Mouse (Mus musculus) B cell, adult 2 months (primary cell): ENCODE data around the gene Ccl26.

Source experiments
- DNase-seq, 2 experiments: peaks; one replicate each; pipeline ENCODE4 v3.0.0; 2022

The Ccl26 gene

DNA sequence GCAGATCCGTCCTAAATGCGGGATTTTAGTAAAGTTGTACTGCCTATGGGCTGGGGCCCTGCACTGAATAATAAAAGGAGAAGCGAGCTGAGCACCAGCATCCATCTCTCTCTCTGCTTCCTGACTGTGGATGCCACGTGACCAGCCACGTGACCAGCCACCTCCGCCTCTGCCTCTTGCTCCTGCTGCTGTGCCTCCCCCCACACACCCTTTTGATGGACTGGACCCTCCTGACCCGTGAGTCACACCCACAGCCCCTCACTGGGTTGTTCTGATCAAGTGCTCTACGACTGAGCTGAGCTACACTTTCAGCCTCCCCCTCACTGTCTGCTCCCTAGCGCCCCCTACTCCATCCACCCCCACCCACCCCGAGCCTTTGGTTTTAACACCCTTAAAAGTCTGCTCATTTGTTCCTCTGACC lies 25.6 kb downstream of the Ccl26 start:
- peak; percentile 73 to 76 for DNase-seq

DNA sequence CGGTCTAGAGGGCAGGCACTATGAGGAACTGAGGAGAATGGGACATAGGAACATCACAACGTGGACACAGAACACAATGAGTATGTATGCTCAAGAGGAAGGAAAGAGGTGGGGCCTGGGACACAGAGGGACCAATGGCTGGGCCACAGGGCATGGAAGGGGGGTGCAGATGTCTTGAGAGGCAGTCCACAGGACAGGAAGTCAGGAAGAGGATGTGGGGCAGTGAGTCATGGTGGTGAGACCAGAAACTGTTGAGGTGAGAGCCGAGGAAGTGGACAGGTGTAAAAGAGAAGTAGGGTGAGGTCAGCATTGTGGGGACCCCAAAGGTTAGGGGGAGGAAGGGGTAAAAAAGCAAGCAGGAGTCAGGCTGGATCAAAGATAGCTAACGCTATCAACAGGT lies 26.0 kb downstream of the Ccl26 start:
- DNase-seq, result peak; percentile 80 to 87

DNA sequence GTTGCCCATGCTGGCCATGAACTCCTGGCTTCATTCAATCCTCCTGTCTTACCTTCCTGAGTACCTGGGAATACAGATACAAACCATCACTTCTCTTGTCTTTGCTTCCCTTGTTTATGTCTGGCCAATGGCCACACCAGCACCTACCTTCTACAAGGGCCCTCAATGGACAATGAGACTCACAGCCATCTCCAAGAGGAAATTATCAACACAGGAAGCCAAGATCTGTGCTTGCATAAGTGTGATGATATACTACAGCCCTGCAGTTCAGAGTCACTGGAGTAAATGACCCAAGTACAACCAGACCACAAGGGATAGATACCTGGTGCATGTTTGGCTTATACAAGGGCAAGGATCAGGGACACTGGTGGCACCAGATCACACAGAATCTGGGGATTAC lies 27.5 kb downstream of the Ccl26 start:
- no peak for DNase-seq

DNA sequence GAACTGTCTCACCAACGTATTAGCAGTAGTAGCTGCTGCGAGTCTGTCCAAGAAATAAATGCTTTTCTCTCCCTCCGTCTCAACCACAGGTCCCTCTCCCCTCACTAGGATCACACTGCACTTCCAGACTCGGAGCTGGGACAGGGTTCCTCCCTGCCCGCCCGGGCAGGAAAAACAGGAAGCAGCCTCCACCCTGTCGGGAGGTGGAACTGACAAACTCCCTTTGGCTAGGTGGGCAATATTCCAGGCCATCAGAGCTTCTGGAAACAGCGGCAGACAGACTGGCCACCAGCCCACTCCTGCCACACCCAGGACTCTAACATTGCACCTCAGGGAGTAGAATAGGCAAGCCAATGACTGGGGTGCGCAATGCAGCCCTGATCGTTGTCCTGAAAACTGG lies 29.9 kb downstream of the Ccl26 start:
- DNase-seq, result no peak

DNA sequence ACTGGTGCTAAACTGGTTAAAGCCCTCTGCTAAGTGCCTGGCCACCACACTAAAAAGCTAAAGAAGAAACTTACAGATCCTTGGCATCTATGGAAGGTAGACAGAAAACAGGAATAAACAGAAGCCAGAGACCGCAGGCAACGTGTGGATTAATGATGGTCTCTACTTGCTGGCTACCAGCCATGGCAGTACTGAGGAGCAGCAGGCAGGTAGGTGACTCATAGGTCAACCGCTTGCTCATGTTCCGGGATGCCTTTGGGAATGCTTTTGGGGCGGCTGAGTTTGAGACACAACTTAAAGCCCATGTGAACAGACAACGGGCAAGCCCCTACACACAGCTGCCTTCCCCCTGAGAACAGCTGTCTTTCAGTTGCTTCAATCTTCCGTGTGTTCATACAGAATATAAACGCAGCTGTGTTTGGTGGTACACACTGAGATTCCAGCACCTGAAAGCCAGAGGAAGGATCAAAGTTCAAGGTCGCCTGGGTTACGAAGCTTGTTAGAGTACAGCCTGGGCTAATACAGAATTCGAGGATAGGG lies 32.0 kb downstream of the Ccl26 start:
- DNase-seq, result no peak

DNA sequence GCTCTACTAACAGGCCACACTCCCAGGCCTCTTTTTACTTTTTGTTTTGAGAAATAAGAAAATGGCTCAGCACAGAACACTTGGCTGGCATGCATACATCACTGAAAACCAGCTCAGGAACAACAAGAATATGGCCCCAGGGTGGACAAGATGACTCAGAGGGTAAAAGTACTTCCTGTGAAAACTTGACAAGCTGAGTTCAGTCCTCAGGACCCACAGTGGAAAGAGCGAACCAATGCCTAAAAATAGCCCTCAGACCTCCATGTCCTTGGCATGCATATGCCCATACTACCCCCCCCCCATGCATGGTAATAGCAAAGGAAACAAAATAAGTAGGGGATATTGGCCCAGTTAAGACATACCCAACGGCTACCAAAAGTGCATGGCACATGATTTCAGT lies 33.4 kb downstream of the Ccl26 start:
- DNase-seq, result no peak

DNA sequence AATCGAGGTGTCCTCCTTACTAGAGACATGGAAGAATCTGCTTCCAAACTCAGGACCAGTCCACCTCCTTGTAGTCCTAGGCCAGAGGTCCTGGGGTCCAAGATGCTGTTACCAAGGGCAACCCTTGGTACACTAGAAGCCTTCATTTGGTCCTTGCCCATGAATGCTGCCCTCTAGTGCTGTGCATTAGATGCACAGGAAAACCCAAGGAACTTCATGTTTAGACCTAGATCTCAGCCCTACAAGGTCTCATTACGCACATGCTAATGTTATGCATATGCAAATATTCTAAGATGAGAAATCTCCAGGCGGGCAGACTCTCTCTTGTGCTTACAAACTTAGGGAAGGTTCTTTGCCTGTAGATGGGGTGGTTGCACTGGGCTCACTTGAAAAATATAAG lies 34.1 kb downstream of the Ccl26 start:
- DNase-seq, result no peak

DNA sequence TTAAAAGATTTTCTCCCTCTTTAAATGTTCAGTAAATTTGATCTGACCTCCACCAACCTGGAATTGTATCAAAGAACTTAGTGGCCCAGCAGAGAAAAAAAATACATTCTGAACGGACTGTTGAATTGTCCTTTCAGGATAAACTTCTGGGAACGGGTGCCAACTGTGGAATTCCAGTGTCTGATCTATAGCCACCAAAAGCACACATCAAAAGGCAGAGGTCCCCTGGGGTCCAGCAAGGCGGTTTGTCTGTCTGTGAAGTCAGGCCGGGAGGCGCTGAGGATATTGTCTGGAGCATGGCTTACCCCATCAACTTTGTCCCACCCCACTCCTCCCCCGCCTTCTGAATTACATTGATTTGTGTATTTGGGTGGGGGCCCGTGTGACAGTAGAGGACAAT lies 35.4 kb downstream of the Ccl26 start:
- no peak for DNase-seq

DNA sequence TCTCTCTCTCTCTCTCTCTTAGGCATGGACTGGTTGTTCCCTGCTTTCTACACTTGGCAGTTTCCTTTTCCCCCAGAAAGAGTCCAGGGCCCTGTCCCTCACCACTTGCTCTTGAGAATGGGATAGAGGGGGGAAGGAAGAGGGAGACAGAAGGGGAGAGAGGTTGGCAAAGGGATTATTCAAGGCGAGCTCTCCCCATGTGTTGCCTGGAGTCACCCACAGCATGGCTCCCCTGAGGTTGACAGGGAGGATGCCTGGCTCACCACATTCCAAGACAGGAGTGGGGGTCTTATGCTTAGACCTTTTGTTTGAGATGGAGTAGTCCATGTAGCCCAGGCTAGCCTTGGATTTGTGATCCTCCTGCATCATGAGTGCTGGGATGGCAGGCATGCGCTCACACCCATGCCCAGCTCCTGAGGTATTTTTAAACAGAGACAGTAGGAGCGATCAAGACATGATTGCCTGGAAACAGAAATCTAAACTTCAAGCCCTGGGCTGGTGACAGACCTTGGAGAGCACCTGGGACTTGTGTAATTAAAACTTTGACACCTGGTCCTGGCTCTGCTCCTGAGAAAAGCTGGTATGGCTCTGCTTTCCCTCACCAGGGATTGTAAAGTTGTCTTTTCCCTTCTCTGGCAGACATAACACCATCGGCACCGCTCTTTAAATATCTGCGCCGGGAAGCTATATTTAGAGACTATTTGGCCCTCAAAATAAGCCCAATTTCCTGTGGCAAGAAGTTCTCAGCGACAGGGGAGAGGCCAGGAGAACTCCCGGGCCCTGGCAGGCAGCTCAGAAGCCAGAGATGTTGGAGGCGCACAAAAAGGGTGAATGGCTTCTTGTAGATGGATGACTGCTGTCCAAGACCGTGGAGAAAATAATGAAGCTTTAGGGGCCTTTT lies 38.5 kb downstream of the Ccl26 start:
- DNase-seq, result no peak

DNA sequence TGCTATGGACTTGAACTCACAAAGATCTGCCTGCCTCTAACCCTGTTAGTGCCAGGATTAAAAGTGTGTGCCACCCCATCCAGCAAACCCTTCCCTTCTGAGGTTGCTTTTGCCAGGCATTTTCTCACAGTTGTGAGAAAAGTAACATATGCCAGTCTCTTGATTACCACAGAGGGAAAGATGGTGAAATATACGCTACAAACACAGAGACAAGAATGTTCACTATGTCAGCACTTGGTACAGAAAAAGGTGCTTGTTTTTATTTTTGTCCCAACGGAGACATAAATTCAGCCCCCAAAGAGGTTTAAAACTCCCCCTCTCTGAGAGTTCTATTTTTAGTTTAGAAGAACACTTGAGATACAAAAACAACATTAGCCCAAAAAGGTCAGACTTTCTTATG lies 39.3 kb downstream of the Ccl26 start:
- no peak for DNase-seq

DNA sequence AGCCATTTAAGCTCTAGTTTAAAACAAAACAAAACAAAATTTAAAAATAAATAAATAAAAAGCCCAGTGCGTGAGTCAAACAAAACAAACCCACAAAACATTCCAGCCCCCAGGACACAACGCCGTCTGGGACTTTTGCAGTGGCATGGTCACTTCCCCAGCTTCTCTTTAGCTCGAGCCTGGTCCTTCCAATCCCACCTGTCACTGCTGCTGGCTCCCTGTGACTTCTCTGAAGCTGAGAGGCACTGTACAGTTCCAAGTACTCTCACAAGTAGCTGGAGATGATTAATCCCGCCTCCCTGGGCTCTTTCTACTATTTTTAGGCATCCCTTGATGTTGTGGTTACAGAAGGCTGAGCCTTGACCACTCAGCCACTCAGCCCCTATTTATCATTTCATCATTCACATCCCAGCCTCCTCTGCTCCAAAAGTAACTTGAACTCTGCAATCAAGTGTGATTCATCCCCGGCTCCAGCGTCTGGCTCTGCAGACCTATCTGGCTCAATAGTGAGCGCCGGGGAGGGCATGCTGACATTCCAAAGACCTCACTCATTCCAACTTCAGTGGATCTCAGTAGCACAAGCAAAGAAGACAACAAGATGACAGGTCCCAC lies 41.2 kb downstream of the Ccl26 start:
- DNase-seq, result no peak

DNA sequence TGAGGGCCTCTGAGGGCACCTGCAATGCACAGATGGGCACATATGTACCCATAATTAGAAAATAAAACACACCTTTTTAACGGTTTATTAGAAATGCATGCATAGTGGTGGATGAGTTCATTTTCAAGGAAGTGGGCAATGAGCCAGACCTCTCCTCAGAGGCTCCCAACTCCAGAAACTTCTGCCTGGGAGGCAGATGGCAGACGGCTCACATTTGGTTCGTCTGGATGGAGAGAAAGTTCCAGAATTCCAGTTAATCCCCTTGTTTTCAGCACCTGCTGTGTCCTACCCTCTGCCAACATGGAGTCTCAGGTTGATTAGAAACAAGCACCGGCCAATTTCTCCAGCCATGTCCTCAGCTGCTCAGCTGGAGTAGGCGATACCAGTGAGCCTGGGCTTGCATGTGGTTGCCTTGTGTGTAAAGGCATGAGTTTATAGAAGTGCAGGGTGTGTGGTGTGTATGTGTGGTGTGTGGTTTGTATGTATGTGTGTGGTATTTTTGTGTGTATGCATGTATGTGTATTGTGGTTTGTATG lies 46.0 kb downstream of the Ccl26 start:
- DNase-seq, result no peak

DNA sequence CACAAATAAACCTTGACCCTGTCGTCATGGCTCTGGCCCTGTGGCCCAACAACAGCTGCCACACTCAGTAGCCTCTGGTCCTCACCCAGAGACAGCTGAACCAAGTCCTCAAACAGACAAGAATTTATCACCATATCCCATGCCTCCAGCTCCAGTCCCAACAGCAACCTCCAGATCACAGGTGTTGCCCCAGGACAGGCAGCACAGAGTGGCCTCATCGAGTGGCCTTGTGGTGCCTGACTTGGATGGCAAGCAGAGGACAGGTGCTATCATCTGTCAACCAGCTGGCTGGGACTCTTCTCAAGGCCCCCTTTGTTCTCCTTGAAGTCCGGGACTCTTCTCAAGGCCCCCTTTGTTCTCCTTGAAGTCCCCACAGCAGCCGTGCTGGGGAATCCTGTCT lies 50.2 kb downstream of the Ccl26 start:
- DNase-seq, result no peak

DNA sequence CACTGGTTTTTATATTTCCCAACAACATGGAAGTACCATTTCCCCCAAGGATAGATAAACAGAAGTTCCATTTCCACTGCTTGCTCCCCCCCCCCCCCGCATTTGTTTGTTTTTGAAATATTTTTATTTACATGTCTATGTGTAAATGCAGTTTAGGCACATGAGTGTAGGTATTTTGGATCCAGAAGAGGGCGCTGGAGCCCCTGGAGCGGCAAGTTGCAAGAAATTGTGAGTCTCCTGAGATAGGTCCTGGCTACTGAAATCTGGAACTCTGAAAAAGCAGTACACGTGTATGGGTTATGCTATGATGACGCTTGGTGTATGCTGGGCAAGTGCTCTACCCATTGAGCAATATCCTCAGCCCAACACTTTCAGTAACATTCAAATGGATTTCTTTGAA lies 52.3 kb downstream of the Ccl26 start:
- no peak for DNase-seq
